Mouse (Mus musculus): ENCODE data around the gene Zc3h14. TPM values are rescaled to one million over a fixed set of nuclear protein-coding genes. Genes with fewer than 3 reads are reported as not detected.

Gene Zc3h14
- polyA plus RNA-seq, 1 experiment from 2014 or later, result 126 TPM

GRCm38 (mm10) chr12:98726078-98726477, 20.7 kb upstream of the Zc3h14 start:
- 92% methylated on average over 7 of the region's 7 CpGs for WGBS
- no peak for ATAC-seq (replicated peaks)
- no peaks in the 10 kb centered on the region for H3K27me3 ChIP-seq

DNA sequence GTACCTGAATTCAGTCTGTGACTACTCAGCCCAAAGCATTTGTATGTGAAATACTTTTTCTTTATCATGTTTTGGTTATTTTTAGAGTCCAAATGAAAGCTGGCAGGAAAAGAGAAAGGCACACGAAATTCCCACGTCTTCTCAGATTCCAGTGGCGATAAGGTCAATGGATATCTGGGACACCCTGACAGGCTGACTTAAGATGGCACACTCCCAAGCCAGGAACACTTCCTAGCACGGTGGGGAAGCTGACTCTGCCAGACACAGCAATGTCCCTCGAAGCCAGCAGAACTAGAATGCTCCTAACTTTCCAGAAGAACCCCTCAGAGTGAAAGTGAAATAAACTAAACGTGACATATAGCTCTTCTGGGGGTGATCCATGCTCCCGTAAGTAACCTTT, 19.6 kb upstream of the Zc3h14 start:
- no peaks in the 10 kb centered on the region for H3K4me1 ChIP-seq
- no peaks in the 10 kb centered on the region for H3K9me3 ChIP-seq
- no peak overlapping the region for H3K4me3 ChIP-seq
- no peak overlapping the region for H3K27ac ChIP-seq (replicated peaks)
- H3K36me3 ChIP-seq, result no peaks in the 10 kb centered on the region
- no peak overlapping the region for H3K4me2 ChIP-seq (replicated peaks)
- WGBS, result 82% methylated on average over 7 of the region's 7 CpGs
- H3K9ac ChIP-seq (replicated peaks), result no peak overlapping the region
- no peak for ATAC-seq (replicated peaks)
- no peaks in the 10 kb centered on the region for H3K27me3 ChIP-seq

More at GRCm38 (mm10) chr12:98726078-98726477, 20.7 kb upstream of the Zc3h14 start:
- H3K4me3 ChIP-seq, result no peak overlapping the region
- no peak overlapping the region for H3K9ac ChIP-seq (replicated peaks)
- no peak overlapping the region for H3K4me2 ChIP-seq (replicated peaks)
- no peaks in the 10 kb centered on the region for H3K36me3 ChIP-seq
- peaks cover 8% of the 10 kb centered on the region for H3K4me1 ChIP-seq
- no peak overlapping the region for H3K27ac ChIP-seq (replicated peaks)
- H3K9me3 ChIP-seq, result no peaks in the 10 kb centered on the region

DNA sequence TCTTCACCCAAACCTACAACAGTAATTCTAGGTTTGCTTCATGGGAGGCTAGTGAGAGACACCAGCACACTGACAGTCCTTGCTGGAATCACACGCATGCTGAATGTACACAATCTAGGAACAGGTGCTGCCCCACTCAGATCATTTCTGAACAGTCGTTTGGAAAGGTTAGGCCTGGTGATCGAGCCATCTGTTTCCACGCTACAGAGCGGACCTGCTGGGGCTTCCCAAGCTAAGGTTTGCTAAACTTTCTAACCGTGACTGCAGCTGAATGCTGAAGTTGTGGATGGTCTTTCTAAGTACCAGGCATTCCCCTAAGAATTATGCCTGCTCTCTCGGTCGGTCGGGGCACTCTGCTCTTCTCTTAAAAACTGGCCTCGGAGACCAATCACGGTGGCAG, 16.1 kb upstream of the Zc3h14 start:
- no peak for ATAC-seq (replicated peaks)
- Histone ChIP-seq H3K9me3 (no peaks in the 10 kb centered on the region), H3K27ac (replicated peaks) (no peak overlapping the region), H3K27me3 (no peaks in the 10 kb centered on the region), H3K4me2 (replicated peaks) (no peak overlapping the region), H3K4me3 (no peak overlapping the region), H3K36me3 (no peaks in the 10 kb centered on the region), H3K9ac (replicated peaks) (no peak overlapping the region), H3K4me1 (peaks cover 24% of the 10 kb centered on the region)
- 84% methylated on average over 11 of the region's 11 CpGs for WGBS

DNA sequence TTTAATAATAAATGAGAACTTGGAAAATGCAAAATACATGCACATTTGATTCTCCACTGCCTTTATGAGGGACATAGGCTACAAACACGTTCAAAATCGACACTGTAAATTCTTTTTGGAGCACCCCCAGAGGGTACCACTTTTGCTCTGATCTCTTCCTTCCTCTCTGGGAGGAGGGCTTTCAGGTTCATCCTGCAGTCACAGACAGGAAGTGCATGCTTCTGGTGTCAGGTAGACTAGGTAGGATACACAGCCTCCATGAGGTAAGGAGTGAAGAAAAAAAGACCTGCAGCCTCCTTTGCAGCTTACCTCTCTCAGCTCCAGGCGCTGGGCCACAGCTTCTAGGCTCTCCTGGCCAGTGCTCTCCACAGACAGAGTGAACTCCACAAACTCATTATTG, 13.6 kb upstream of the Zc3h14 start:
- WGBS, result 74% methylated on average over 3 of the region's 3 CpGs
- no peak for ATAC-seq (replicated peaks)

DNA sequence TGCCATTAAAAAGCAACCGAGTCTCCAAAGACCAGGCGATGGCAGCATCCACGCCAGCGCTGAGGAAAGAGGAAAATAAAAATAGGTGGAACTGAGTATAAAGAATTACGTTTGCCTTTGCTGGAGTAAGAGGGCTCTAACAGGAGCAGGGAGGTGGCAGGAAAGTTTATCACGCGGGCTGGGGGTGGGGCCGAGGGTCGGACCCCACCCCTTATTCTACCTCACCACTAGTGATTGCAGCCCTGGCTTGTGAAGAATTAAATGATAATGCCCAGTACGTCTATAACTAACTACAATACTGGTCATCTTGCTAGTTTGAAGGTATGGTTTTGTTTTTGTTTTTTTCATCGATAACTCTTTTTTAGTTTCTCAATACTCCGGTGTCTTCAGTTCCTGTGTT, 13.0 kb upstream of the Zc3h14 start:
- 15% methylated on average over 12 of the region's 12 CpGs for WGBS
- H3K4me1 ChIP-seq, result peaks cover 41% of the 10 kb centered on the region
- ATAC-seq (replicated peaks), result no peak
- no peaks in the 10 kb centered on the region for H3K9me3 ChIP-seq
- peak overlapping the region; percentile 68 for H3K9ac ChIP-seq (replicated peaks)
- H3K4me3 ChIP-seq, result peak overlapping the region; percentile 68
- H3K36me3 ChIP-seq, result no peaks in the 10 kb centered on the region
- H3K27ac ChIP-seq (replicated peaks), result no peak overlapping the region
- H3K4me2 ChIP-seq (replicated peaks), result peak overlapping the region; percentile 78
- 0 out of 2 replicates have a peak, but pooled peaks cover 2% of the 10 kb centered on the region for H3K27me3 ChIP-seq

More for the DNA sequence above, 13.6 kb upstream of the Zc3h14 start:
- H3K9me3 ChIP-seq, result no peaks in the 10 kb centered on the region
- H3K27me3 ChIP-seq, result no peaks in the 10 kb centered on the region
- peak overlapping the region; percentile 68; the same call in 1 of the 2 replicates for H3K9ac ChIP-seq (replicated peaks)
- H3K4me2 ChIP-seq (replicated peaks), result peak overlapping the region; percentile 78
- H3K27ac ChIP-seq (replicated peaks), result no peak overlapping the region
- H3K4me3 ChIP-seq, result peak overlapping the region; percentile 68
- H3K36me3 ChIP-seq, result no peaks in the 10 kb centered on the region
- peaks cover 38% of the 10 kb centered on the region for H3K4me1 ChIP-seq

- Histone ChIP-seq H3K27ac (replicated peaks) (peak overlapping the region; percentile 73), H3K4me1 (peaks cover 41% of the 10 kb centered on the region), H3K27me3 (0 out of 2 replicates have a peak, but pooled peaks cover 2% of the 10 kb centered on the region), H3K36me3 (no peaks in the 10 kb centered on the region), H3K9me3 (no peaks in the 10 kb centered on the region), H3K4me2 (replicated peaks) (peak overlapping the region; percentile 78), H3K4me3 (peak overlapping the region; percentile 68), H3K9ac (replicated peaks) (peak overlapping the region; percentile 68)
- under 1% methylated on average over 30 of the region's 30 CpGs for WGBS
- peak; percentile 92 for ATAC-seq (replicated peaks)
Observed at GRCm38 (mm10) chr12:98734246-98734879, 12.4 kb upstream of the Zc3h14 start.

GRCm38 (mm10) chr12:98734880-98735801, 11.6 kb upstream of the Zc3h14 start:
- Histone ChIP-seq H3K4me3 (peak overlapping the region; percentile 68), H3K4me2 (replicated peaks) (peak overlapping the region; percentile 78), H3K27me3 (0 out of 2 replicates have a peak, but pooled peaks cover 2% of the 10 kb centered on the region), H3K9ac (replicated peaks) (peak overlapping the region; percentile 68), H3K9me3 (no peaks in the 10 kb centered on the region), H3K27ac (replicated peaks) (peak overlapping the region; percentile 73), H3K4me1 (peaks cover 41% of the 10 kb centered on the region), H3K36me3 (no peaks in the 10 kb centered on the region)
- WGBS, result 8% methylated on average over 22 of the region's 22 CpGs
- peak; percentile 14 for ATAC-seq (replicated peaks)

DNA sequence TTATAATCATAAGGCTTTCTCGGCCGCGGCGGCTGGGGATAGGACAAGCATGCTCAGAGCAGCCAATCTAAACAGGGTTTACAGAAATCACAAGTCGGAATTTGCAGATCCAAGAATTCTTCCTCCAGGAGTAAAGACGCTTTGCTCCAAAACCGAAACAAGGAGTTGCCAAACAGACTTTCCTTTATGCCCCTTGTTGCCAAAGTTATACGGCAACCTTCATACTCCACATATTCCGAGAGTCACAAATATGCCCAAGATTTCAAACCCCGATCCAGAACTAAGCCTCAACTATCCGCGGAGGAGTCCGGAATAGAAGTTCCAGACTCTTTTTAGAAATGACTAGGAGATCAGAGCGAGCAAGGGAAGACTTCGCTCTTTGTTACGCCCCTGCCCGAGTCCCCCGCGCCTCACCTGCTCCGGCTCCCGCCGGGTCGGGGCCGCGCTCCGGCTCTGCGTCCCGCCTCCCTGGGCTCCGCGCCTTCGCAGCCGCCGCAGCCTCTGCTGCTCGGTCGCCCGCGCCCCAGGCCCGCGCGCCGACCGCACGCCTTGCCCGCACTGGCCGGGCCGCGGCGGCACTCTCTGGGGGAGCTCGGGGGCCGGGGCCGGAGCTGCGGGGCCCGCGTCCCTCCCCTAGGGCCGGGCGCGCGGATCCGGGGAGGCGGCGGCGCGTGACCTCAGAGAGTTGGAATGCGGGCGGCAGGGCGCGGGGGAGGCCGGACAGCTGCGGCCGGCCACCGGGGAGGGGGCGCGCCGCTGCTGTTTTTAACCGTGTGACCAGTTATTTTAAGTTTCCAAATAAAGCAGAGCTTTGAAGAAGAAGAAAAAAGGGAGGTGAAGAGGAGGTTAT, 9.6 kb upstream of the Zc3h14 start, which contains the start of gene Ptpn21:
Gene Ptpn21 (minus strand): TSS at position 455 of the 850 bp plus-strand sequence.
- Histone ChIP-seq H3K27me3 (0 out of 2 replicates have a peak, but pooled peaks cover 2% of the 10 kb centered on the region), H3K4me3 (peak within 1 kb of the TSS; percentile 54), H3K4me2 (replicated peaks) (peak within 1 kb of the TSS; percentile 85), H3K9ac (replicated peaks) (peak within 1 kb of the TSS; percentile 67), H3K36me3 (no peaks in the 10 kb centered on the region), H3K27ac (replicated peaks) (peak within 1 kb of the TSS; percentile 9; the same call in 1 of the 2 replicates), H3K9me3 (no peaks in the 10 kb centered on the region), H3K4me1 (peaks cover 41% of the 10 kb centered on the region)
- peak; percentile 54 for ATAC-seq (replicated peaks)
- under 1% methylated on average over 73 of the region's 75 CpGs for WGBS

DNA sequence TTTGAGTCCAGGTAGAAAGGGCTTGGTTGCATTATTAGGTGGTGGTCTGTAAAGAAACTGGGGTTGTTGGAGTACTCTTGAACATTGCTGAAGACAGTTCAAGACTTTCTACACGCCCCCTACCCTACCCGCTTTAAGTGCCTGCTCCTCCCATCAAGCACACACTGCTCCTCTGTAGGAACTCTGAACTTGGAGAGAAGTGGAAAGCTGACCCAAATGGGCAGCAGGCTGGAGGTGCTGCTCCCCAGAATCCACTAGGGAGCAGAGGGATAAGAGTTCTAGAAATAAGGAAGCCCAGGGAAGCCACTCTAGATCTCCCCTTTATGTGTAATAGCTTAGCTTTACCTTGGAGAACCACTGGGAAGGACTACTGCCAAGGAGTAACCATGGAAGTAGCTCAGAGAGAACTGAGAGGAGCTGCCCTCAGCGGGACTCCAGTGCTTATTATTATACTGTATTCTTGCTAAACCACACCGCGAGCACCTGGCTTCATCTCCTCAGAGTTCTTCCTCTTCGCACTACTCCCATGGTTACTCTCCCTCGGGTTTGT, 8.9 kb upstream of the Zc3h14 start:
- peak overlapping the region; percentile 54 for H3K4me3 ChIP-seq
- H3K4me2 ChIP-seq (replicated peaks), result peak overlapping the region; percentile 85
- peak overlapping the region; percentile 67 for H3K9ac ChIP-seq (replicated peaks)
- H3K4me1 ChIP-seq, result peaks cover 38% of the 10 kb centered on the region
- ATAC-seq (replicated peaks), result 0 out of 2 replicates have a peak, but pooled peaks have one; percentile 24
- H3K36me3 ChIP-seq, result no peaks in the 10 kb centered on the region
- WGBS, result 7% methylated on average over 7 of the region's 7 CpGs
- H3K9me3 ChIP-seq, result no peaks in the 10 kb centered on the region
- H3K27ac ChIP-seq (replicated peaks), result no peak overlapping the region
- H3K27me3 ChIP-seq, result 0 out of 2 replicates have a peak, but pooled peaks cover 2% of the 10 kb centered on the region

DNA sequence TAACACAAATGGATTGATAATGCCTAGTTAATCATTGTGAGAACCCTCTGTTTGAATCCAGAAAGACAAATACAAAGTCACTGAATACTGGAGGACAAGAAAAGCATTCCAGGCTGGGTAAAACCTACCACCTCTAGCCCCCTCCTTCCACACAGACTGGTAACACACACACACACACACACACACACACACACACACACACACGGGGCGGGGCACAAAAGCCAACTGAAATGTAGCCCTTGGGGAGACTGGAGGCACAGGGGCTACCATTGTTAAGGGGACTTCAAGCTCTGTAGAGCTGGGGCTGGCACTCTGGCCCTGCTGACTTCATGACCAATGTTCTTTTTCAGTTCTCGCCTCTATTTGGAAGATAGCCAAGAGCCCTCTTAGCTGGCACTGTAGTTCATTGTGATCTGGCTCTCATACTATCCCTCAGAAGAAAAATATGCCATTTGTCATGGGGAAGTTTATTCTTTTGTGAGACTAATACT, 5.7 kb upstream of the Zc3h14 start:
- Histone ChIP-seq H3K4me2 (replicated peaks) (no peak overlapping the region), H3K4me3 (no peak overlapping the region), H3K9ac (replicated peaks) (no peak overlapping the region), H3K9me3 (no peaks in the 10 kb centered on the region), H3K27ac (replicated peaks) (no peak overlapping the region), H3K4me1 (peaks cover 18% of the 10 kb centered on the region), H3K36me3 (no peaks in the 10 kb centered on the region), H3K27me3 (0 out of 2 replicates have a peak, but pooled peaks cover 2% of the 10 kb centered on the region)
- ATAC-seq (replicated peaks), result no peak
- WGBS, result 22% methylated on average over 3 of the region's 3 CpGs

DNA sequence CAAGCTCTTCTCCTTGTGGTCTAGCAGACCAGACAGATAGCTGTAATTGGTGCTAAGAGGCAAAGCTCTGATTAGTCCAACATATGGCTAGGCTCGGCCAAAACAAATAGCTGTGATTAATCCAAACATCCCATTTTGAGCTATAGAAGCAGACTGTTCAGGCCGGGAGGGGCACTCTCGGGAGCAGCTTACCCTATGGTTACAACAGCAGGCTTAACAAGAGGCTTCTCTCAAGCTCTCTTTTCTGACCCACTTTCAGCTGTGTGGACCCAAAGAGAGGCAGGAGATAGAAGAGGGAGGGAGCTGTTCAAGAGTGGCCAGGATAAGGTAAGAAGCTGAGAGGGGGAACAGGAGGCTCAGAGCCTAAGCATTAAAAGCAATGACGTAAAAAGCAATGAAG, 1.1 kb upstream of the Zc3h14 start:
- no peak for ATAC-seq (replicated peaks)
- 69% methylated on average over 4 of the region's 4 CpGs for WGBS
- no peak overlapping the region for H3K9ac ChIP-seq (replicated peaks)

More for the DNA sequence above, 1.1 kb upstream of the Zc3h14 start:
- no peaks in the 10 kb centered on the region for H3K36me3 ChIP-seq
- H3K4me1 ChIP-seq, result peaks cover 30% of the 10 kb centered on the region
- H3K27ac ChIP-seq (replicated peaks), result no peak overlapping the region
- no peaks in the 10 kb centered on the region for H3K27me3 ChIP-seq
- H3K4me3 ChIP-seq, result no peak overlapping the region
- no peaks in the 10 kb centered on the region for H3K9me3 ChIP-seq
- H3K4me2 ChIP-seq (replicated peaks), result no peak overlapping the region

Measured in forebrain, embryonic 15.5 days (tissue).